Mouse (Mus musculus) midbrain, embryonic 11.5 days (tissue): Measurements from ENCODE around the gene Gnb1l. TPM values are rescaled to one million over a fixed set of nuclear protein-coding genes. Genes with fewer than 3 reads are reported as not detected.

Source experiments
- ATAC-seq: fragments of 200-750 bp; cut with Nextera tagmentation; 2 replicates; pipeline ENCODE4 v1.8.0; 2017; ENCODE audit warnings: moderate TSS enrichment, moderate library complexity; ENCODE audit not compliant: low FRiP score
- DNase-seq: peaks from one replicate; pipeline ENCODE4 v3.0.0; 2015; ENCODE audit warnings: low spot score; ENCODE audit errors: missing footprints
- H3K27ac ChIP-seq: fragments of 300-500 bp; sonication (generic); 2 replicates; pipeline ENCODE4 v1.5.1; 2014; ENCODE audit warnings: low read depth, low read length
- H3K27me3 ChIP-seq: fragments of 300-500 bp; sonication (generic); 2 replicates; pipeline ENCODE4 v1.6.1; 2014; ENCODE audit warnings: mild to moderate bottlenecking, low read length, moderate library complexity, mixed read lengths; ENCODE audit not compliant: control insufficient read depth, insufficient read depth
- H3K36me3 ChIP-seq: fragments of 300-500 bp; sonication (generic); 2 replicates; pipeline ENCODE4 v1.6.1; 2014; ENCODE audit warnings: mild to moderate bottlenecking, low read length, moderate library complexity, mixed read lengths; ENCODE audit not compliant: control insufficient read depth, insufficient read depth
- H3K4me1 ChIP-seq: fragments of 300-500 bp; sonication (generic); 2 replicates; pipeline ENCODE4 v1.6.1; 2014; ENCODE audit warnings: low read length; ENCODE audit not compliant: control insufficient read depth, insufficient read depth
- H3K4me2 ChIP-seq: fragments of 300-500 bp; sonication (generic); 2 replicates; pipeline ENCODE4 v1.6.1; 2014; ENCODE audit warnings: mild to moderate bottlenecking, moderate library complexity
- H3K4me3 ChIP-seq: fragments of 300-500 bp; sonication (generic); 2 replicates; pipeline ENCODE4 v1.5.1; 2014; ENCODE audit warnings: low read depth, low read length
- H3K9ac ChIP-seq: fragments of 300-500 bp; sonication (generic); 2 replicates; pipeline ENCODE4 v1.6.1; 2014; ENCODE audit warnings: low read length
- H3K9me3 ChIP-seq: fragments of 300-500 bp; sonication (generic); 2 replicates; pipeline ENCODE4 v1.6.1; 2016; ENCODE audit warnings: low read length; ENCODE audit not compliant: control insufficient read depth
- WGBS: fragments of 180-500 bp; shearing (Covaris S2); extraction: QIAGEN DNeasy Blood & Tissue Kit; methylation state at CpG from one replicate; pipeline ENCODE4 v1.1.7; 2014; 5-methylcytosine and 5-hydroxymethylcytosine counted together
- polyA plus RNA-seq: library from polyadenylated mRNA; unstranded; fragments of >200 nt; fragmentation: Nextera tagmentation; extraction: Ambion mirVana; gene quantifications from 2 replicates; pipeline ENCODE4 v1.2.1, GENCODE M21; 2014

Gnb1l gene
- polyA plus RNA-seq: 10.3 and 12.9 TPM in 2 replicates

GRCm38 (mm10) chr16:18498558-18498990 is at the start of gene Gnb1l, which contains the start of gene Rtl10:
Gene Gnb1l, plus strand, starts transcription at chr16:18498713.
Gene Rtl10, plus strand, starts transcription at chr16:18498901.
- Histone ChIP-seq H3K36me3 (peaks cover 3% of the 10 kb centered on the region; the same call in 1 of the 2 replicates), H3K4me1 (peaks cover 16% of the 10 kb centered on the region), H3K27me3 (no peaks in the 10 kb centered on the region), H3K9ac (peak within 1 kb of the TSS; percentile 88), H3K9me3 (no peaks in the 10 kb centered on the region), H3K4me2 (peak within 1 kb of the TSS; percentile 96), H3K27ac (peak within 1 kb of the TSS; percentile 88), H3K4me3 (peak within 1 kb of the TSS; percentile 67)
- ATAC-seq (peak; percentile 98), DNase-seq (peak; percentile 100)
- under 1% methylated on average over 51 of the region's 51 CpGs for WGBS

DNA sequence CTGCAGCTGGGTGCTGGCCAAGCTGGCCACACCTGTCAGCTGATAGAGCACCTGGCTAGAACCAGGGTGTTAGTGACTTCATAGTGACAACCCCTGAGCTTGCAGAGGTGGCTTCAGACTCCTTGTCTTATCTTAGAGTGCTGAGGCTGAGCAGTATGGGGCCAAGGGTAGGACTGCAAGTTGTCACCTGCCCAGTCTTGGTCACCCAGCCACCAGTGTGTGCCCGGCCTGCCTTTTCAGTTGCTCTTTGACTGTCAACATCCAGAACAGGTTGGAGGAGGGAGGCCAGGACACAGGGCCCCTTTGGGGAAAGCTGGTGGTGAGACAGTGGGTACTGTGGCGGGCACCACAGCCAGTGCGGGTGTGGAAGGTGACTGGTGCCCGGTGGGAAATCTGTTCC is 49.5 kb upstream of the Gnb1l start:
- Histone ChIP-seq H3K27ac (no peak overlapping the region), H3K4me2 (no peak overlapping the region), H3K27me3 (no peaks in the 10 kb centered on the region), H3K9ac (no peak overlapping the region), H3K4me3 (no peak overlapping the region), H3K36me3 (no peaks in the 10 kb centered on the region), H3K9me3 (no peaks in the 10 kb centered on the region), H3K4me1 (no peaks in the 10 kb centered on the region)
- DNase-seq (peak; percentile 19), ATAC-seq (no peak)
- WGBS: 94% methylated on average over 4 of the region's 4 CpGs

GRCm38 (mm10) chr16:18451486-18452181 is 46.9 kb upstream of the Gnb1l start:
- Histone ChIP-seq H3K9ac (no peak overlapping the region), H3K4me2 (no peak overlapping the region), H3K9me3 (no peaks in the 10 kb centered on the region), H3K4me3 (no peak overlapping the region), H3K4me1 (no peaks in the 10 kb centered on the region), H3K27me3 (no peaks in the 10 kb centered on the region), H3K36me3 (no peaks in the 10 kb centered on the region), H3K27ac (no peak overlapping the region)
- DNase-seq: peak; percentile 57
- no peak for ATAC-seq
- 79% methylated on average over 9 of the region's 9 CpGs for WGBS

DNA sequence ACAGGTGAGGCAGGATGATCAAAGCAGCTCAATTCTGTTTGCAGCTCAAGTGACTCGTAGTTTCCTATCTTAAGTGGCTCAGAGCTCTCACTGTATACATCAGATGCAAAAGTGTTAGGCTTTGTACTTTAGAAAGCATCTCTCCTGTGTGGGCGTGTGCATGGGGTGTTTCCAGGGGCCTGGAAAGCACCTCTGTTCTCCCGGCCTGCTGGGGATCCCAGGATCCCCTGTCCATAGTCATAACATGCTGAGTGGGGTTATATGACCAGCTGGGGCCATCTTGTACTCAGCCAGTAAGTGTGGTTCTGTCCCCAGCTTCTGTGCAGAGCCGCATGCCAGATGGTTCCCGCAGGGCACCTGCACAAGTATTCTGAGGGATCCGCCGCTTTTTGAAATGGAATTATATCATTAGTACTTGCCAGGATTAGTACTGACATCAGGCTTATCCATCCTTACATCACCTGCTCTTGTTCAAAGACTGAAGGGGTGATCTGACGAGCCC is 46.1 kb upstream of the Gnb1l start:
- H3K4me2 ChIP-seq: no peak overlapping the region
- WGBS: 87% methylated on average over 8 of the region's 8 CpGs
- DNase-seq: peak; percentile 60
- H3K27me3 ChIP-seq: no peaks in the 10 kb centered on the region
- no peak overlapping the region for H3K9ac ChIP-seq
- no peak overlapping the region for H3K4me3 ChIP-seq
- no peaks in the 10 kb centered on the region for H3K9me3 ChIP-seq
- H3K4me1 ChIP-seq: no peaks in the 10 kb centered on the region
- no peaks in the 10 kb centered on the region for H3K36me3 ChIP-seq
- ATAC-seq: no peak
- H3K27ac ChIP-seq: no peak overlapping the region

DNA sequence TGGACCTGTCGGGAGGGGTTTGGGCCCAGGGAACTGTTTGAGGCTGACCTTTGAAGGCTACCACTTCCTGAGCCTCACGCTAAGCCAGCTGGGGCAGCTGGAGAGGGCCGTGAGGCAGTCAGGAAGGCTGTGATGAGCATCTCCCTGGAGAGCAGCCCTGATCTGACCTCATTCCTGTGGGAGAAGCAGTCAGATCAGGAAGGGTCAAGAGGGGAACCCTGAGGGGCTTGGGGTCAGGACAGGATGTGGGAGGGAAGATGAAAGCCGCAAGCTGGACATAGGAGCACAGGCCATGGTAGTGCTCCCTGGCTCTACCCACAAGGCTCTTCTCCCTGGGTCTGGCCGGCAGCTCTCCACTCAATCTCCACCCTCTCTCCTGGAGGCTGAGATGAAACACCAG is 44.7 kb upstream of the Gnb1l start:
- peak; percentile 56 for DNase-seq
- WGBS: 39% methylated on average over 5 of the region's 5 CpGs
- Histone ChIP-seq H3K4me3 (no peak overlapping the region), H3K9ac (no peak overlapping the region), H3K36me3 (no peaks in the 10 kb centered on the region), H3K9me3 (no peaks in the 10 kb centered on the region), H3K27ac (no peak overlapping the region), H3K4me1 (peaks cover 2% of the 10 kb centered on the region; the same call in 1 of the 2 replicates), H3K4me2 (no peak overlapping the region), H3K27me3 (no peaks in the 10 kb centered on the region)
- ATAC-seq: peak; percentile 30; the same call in 1 of the 2 replicates

DNA sequence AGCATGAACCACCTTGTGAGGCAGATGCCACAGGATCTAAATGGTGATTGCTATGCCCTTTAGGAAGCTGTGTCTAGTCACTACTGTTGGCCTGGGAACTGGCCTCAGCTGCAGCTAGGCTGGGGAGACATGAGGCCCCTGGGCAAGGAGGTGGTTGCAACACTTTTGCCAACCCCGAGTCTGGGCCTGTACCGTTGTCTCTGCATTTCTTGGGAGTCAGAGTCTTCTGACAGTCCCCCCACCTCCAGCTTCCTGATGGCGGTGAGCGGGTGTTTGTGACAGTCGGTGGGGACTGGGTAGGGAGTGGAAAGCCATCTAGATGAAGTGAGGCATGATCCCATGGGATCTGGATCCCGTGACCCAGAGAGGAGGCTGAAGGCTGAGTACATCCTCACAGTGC is 43.1 kb upstream of the Gnb1l start:
- WGBS: 89% methylated on average over 6 of the region's 6 CpGs
- Histone ChIP-seq H3K9me3 (no peaks in the 10 kb centered on the region), H3K27ac (no peak overlapping the region), H3K4me3 (no peak overlapping the region), H3K4me1 (peaks cover 17% of the 10 kb centered on the region), H3K4me2 (no peak overlapping the region), H3K36me3 (no peaks in the 10 kb centered on the region), H3K9ac (no peak overlapping the region), H3K27me3 (no peaks in the 10 kb centered on the region)
- DNase-seq: peak; percentile 66
- ATAC-seq: no peak

DNA sequence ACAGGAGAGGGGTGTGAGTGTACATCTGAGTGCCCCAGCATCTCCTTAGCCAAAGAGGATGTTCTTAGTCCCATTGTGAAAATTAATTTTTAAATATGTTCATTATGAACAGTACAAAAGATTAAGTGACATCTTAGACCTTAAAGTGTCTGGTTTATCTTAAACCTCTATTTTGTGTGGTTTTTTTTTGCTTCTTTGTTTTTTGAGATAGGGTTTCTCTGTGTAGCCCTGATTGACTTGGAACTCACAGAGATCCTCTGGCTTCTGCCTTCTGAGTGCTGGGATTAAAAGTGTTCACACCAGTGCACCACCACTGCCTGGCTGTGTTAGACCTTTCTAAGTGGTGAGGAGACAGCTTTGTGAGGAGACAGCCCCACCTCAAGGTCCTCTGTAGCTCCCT is 39.9 kb upstream of the Gnb1l start:
- H3K4me3 ChIP-seq: no peak overlapping the region
- H3K9me3 ChIP-seq: no peaks in the 10 kb centered on the region
- H3K27me3 ChIP-seq: no peaks in the 10 kb centered on the region
- no peaks in the 10 kb centered on the region for H3K36me3 ChIP-seq
- no peak overlapping the region for H3K27ac ChIP-seq
- no peak overlapping the region for H3K9ac ChIP-seq
- DNase-seq (no peak), ATAC-seq (no peak)
- peaks cover 17% of the 10 kb centered on the region for H3K4me1 ChIP-seq
- no peak overlapping the region for H3K4me2 ChIP-seq

GRCm38 (mm10) chr16:18459335-18459954 is 39.1 kb upstream of the Gnb1l start:
- Histone ChIP-seq H3K4me3 (no peak overlapping the region), H3K4me2 (peak overlapping the region; percentile 32), H3K4me1 (peaks cover 17% of the 10 kb centered on the region), H3K9me3 (no peaks in the 10 kb centered on the region), H3K36me3 (no peaks in the 10 kb centered on the region), H3K27me3 (no peaks in the 10 kb centered on the region), H3K27ac (peak overlapping the region; percentile 51), H3K9ac (peak overlapping the region; percentile 47)
- ATAC-seq (0 out of 2 replicates have a peak, but pooled peaks have one; percentile 4), DNase-seq (peak; percentile 90)
- 8% methylated on average over 12 of the region's 12 CpGs for WGBS

DNA sequence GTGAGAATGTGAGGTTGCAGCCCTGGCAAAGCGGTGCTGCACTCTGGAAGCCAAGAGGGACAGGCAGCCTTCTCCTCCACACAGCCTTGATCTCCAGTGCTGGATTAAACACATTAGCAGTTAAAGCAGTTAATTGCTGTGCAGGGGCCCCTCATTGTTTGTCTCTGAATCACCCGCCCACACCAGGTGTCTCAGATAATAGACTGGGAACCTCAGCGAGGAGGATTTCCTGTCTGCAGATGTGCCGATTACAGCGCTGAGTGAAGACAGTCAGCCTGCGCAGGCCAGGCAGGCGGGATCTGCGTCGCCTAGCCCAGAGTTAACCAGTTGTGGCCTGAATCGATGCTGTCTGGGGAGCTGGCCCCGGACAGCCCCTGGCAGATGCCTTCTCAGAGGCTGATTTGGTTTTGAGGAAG is 38.5 kb upstream of the Gnb1l start:
- H3K27me3 ChIP-seq: no peaks in the 10 kb centered on the region
- H3K9me3 ChIP-seq: no peaks in the 10 kb centered on the region
- ATAC-seq (peak; percentile 85), DNase-seq (peak; percentile 92)
- no peak overlapping the region for H3K4me3 ChIP-seq
- peak overlapping the region; percentile 51 for H3K27ac ChIP-seq
- H3K36me3 ChIP-seq: no peaks in the 10 kb centered on the region
- peak overlapping the region; percentile 32 for H3K4me2 ChIP-seq
- WGBS: 4% methylated on average over 11 of the region's 11 CpGs
- peaks cover 17% of the 10 kb centered on the region for H3K4me1 ChIP-seq
- H3K9ac ChIP-seq: peak overlapping the region; percentile 47
